Mouse (Mus musculus) heart, adult 9 months (tissue): Measurements from ENCODE around the gene Gm7168.
"Not testable (repeated sequence)": the region's sequence is repeated elsewhere in the genome, so short reads cannot be mapped to it uniquely, and the experiment has no call there.

Experiments used
- DNase-seq, 2 experiments: peaks; one replicate each; pipeline ENCODE4 v3.0.0; 2022; ENCODE audit warnings: low spot score in 2 of 2

Gene Gm7168

DNA sequence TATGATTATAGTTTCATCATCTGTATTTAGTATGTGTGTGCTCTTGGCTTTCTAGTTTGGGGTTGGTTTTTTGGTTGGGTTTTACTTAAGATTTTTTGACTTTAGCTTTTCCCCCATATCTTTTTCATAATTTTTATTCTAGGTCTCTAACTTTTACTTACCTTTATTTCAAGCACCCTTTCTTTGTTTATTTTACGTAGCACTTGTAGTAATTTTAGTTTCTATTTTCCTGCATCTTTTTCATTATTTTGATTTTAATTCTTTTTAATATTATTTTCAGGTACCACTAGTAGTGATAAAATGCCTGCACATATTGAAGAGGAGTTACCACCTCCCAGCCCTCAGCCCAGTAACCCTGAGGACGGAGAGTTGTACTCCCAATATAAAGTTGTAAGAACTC is at the start of gene Gm7168:
Gene Gm7168, plus strand, starts transcription at position 301 of the 400 bp plus-strand sequence.
- DNase-seq, result not testable (repeated sequence)

DNA sequence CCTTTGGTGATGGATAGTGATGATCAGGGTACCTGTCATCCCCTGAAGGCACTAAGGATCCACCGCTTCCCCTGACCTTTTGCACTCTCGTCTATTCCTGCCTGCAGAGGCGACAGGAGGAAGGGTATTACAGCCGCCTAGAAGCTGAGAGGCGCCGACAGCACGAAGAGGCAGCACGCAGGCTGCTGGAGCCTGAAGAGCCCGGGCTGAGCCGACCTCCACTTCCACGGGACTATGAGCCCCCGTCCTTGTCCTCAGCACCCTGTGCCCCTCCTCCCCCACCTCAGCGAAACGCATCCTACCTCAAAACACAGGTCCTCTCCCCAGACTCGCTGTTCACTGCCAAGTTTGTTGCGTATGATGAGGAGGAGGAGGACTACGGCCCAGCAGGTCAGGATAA is 49.3 kb upstream of the Gm7168 start:
- DNase-seq, result no peak

DNA sequence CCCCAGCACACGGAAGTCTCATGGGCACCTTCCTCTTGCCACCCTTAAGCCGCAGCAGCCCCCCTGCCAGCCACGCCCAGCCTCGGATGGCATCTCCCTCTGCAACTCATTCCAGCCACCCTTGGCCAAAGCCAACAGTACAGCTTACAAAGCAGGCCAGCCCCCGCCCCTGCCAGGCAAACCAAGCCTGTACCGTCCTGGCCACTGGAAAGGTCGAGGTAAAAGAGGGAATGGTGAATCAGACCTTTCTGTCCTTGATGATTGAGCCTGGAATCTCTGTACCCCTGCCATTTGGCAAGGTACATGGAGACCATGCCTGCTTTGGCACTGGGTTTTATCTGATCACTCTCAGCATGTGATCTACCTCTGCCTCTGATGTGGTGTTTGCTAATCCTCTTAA is 48.9 kb upstream of the Gm7168 start:
- DNase-seq, result no peak

DNA sequence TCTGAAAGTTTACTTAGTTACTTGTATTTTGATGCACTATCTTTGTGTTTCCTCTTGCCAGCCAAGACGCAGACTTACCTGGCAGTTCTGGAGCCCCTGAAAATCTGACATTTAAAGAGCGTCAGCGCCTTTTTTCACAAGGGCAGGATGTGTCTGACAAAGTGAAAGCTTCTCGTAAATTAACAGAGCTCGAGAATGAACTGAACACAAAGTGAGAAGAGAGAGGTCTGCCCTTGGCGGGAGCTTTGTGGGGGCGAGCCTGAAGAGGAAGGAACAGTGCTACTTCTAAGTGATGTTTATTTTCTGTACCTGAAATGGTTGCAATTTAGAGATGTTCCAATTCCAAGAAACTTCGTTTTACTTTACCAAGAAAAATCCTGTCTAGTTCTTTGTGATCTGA is 44.4 kb upstream of the Gm7168 start:
- no peak for DNase-seq

DNA sequence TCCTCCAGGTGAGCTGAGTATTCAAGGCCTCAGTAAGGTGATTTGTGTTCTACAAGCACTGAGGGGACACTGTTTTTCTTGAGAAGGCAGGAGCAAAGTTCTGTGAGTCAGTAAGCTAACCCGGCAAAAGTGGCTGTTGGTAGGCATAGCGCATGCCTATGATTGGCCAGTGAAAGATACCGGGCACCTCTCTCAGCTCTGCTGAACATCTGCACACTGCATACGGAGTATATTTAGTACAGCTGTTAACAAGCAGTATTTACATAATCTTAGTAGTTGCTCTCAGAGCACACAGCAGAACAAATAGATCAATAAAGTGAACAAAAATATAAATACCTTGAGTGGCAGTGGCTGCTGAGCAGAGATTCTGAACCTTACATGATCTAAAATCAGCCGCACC is 41.1 kb upstream of the Gm7168 start:
- no peak for DNase-seq

DNA sequence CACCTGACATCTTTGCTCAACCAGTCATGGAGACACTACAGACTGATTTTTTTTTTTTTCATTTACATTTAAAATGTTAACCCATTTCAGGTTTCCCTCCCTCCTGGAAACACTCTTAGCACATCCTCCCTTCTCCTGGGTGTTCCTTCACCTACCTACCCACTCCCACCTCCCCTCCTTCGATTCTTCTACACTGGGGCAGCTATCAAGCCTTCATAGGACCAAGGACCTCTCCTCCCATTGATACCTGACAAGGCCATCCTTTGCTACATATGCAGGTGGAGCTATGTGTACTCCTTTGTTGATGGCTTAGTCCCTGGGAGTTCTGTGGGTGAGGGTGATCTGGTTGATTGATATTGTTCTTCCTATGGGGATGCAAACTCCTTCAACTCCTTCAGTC is 40.5 kb upstream of the Gm7168 start:
- no peak for DNase-seq

DNA sequence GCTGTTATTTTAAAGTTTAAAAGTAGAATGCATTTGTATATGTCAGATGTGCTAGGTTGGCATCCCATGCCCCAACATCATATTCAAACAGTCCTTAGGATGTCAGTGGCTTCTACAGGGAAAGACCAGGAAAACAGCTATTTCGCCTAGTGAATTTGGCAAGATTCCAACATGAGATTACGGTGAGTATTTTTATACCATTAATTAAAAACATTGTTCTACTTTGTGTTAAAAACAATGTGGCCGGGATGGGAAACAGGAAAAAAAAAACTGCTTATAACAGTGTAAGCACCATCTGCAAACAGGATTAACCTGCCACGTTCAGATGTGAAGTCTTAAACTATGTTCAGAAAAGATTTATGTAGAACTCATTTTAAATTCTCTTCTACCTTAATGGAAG is 34.2 kb upstream of the Gm7168 start:
- DNase-seq, result peak; percentile 35 to 69

DNA sequence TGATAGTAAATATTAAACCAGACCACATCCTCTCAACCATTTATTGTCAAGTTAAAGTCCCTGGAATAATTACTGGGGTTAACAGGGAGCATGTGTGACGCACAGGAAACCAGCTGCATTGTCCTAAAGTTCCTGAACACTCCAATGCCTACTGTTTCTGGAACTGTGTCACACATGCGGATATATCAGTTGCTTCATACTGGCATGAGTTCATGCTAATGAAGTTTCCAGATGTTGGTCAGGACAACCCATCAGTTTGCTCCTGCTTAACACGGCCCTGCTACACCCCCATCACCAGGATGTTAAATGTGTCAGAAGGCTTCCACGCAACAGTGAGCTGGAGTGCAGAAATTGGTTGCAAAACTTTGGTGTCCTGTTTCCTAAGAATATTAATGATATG is 33.6 kb upstream of the Gm7168 start:
- DNase-seq, result peak; percentile 85 to 95

DNA sequence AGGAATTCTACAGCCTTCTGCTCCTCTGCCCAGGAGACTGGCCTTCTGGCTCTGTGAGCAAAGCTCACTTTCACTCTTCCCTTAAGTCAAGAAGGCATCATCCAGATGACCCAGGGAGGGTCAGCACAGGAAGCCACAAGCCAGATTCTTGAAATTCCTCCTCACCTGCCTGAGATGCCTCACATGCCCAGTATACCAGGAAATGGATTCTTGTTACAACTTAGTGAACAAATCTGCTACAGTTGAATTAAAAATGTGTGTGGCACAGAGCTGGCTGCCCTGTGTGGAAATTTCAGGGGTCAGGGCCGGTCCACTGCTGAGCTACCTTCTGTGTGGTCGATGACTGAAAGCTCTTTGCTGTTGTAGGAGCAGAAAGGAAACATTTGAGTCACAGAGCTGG is 27.4 kb upstream of the Gm7168 start:
- no peak for DNase-seq

DNA sequence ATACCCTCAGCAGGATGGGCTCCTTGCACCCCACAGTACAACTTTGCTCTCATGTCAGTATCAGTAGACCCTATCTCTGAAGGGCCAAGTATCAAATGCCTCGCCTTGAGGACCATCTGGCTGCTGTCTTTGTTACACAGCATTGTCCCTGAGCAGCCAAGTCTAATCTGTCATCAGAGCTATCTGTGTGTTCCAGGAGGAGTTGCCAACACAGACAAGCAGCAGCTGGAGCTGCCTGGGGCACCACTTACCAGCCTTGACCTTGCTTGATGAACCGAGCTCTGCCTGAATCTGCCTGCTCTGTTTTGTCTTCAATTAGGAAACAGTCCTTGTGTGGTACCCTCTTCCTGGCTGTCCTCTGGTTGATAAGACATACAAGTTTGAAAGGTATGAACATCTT is 24.8 kb upstream of the Gm7168 start:
- DNase-seq, result no peak

DNA sequence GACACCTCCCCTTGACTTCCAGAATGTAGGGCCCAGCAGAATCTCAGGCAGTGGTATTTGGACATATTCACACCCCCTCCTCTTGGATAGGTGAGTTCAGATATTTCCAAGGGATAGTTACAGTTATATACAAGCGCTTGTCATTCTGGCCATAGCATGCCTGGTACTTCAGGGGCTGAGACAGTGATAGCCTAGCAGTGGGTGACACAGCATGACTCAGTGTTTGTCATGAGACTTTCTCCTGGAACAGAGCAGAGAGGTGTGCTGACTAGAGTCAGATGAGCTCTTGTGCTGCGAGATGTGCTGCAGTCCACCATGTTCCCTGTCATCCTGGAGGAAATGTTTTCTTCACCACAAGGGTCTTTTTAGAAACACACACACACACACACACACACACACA is 23.6 kb upstream of the Gm7168 start:
- no peak for DNase-seq

DNA sequence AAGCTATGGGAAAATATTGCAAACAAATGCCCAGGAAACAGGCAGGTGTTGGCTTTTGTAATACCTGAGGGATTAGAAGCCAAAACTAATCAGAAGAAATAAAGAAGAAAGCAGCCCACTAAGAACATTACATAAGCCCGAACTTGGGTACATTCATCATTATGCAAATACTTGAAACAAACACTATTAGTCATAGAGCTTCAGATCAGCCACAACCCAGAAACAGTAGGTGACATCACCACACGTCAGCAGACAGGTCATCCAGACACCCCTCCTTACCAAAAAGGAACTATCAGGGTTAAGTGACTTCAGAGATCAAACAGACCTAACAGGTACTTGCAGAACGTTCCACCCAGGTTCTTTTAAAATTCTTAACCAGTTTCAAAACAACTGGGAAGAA is 22.2 kb upstream of the Gm7168 start:
- no peak for DNase-seq

DNA sequence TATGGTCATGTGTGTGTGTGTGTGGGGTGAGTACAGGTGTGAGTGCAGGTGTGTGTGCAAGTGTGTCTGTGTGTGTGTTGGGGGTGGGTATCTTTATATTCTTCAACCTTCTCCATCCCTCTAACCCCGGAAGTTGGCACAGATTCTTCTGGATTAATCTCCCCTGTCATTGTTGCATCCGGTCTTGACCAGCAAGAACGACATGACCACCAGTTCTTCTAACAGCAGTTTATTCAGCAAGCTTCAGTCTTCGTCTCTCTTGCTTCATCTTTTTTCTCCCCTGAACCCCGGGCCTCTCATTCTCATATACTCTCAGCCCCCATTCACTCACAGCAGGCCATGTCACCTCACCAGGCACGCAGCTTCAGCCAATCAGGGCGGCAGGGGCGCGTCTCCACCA is 17.8 kb upstream of the Gm7168 start:
- DNase-seq, result no peak

DNA sequence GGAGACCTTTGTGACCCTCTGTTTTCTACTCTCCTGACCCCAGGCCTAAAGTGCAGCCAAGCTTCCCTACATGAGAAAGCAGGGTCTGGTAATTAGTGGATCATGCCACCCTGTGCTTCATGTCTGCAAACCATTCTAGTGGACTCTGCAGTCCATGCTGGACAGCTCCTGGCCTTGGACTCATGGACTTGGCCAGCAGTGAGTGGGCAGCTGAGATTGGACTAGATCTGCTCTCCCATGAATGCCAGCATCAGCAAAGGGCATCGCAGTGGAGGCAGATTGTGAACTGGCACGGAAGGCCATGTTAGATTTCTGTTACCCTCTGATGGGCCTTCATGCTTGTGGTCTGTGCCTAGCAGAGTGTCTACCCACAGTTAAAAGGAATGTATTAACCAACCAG is 12.8 kb upstream of the Gm7168 start:
- not testable (repeated sequence) for DNase-seq

DNA sequence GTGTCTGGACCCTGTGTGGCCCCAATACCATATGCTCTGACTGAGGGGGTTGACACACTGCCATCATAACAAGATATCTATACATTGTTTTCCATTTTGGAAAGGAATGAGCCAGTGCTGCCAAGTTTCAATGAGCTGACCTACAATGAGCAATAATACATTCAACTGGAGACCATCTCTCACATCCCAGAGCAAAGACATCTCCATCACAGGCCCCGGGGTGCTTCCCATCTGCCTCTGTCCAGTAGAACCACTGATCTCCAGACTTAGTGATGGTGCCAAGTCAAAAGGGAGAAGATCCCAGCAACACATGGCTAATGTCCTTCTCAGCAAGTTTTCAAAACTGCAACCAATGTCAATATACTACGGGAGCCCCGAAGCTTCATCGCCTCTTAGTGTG is 10.4 kb upstream of the Gm7168 start:
- no peak for DNase-seq

DNA sequence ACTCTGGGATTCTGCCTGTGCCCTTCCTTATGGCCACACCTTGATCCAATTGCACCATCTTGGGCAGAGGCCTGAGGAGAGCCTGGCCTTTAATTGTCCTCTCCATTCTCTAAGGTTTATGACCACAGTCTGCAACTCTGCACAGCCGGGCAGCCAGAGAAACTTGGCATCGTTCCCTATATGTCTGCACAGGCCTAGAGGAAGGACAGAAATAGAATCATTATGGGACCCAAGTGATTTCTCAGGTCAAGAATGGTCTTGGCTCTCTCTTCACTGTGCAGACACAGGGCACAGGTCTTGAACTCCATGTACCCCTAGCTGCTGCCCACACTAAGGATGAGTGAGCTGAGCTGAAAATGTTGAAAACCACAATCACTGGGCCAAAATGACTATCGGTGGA is 9.5 kb upstream of the Gm7168 start:
- peak; percentile 54 to 69 for DNase-seq

DNA sequence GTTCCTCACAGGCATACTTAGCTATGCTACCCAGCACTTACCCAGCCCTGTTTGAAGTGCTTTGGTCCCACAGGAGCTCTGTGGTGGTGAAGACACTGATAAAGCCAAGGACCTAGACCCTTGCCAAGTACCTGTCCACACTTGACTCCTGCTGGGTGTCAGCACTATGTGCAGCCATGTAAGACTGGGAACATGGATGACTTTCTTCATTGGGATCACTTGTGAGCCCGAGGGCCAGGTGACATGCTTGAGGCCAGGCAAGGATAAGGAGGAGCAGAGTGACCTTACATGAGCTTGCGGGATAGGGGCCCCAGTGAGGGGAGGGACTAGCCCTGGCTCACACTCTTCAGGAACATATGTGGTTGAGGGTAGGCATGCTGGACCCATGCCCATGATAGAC is 8.9 kb upstream of the Gm7168 start:
- DNase-seq, result peak in 1 of 2 experiments; percentile 26

DNA sequence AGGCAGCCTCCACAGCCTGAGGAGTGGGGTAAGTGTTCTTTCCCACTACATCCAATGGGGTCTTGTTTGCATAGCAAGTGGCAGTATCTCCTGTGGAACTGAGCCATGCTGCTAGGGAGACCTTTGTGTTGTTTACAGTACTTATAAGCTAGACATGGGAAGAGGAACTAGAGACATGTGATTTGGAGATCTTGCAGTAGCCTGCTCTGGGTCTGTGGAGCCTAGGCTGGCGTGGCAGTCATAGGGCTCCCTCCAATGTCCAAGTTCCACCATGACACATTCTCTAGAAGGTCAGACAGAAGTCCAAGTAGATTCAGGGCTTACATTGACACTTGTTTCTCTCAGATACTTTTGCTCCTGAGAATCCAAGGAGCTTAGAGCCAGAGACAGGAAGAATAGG is 7.7 kb upstream of the Gm7168 start:
- peak; percentile 38 for DNase-seq

DNA sequence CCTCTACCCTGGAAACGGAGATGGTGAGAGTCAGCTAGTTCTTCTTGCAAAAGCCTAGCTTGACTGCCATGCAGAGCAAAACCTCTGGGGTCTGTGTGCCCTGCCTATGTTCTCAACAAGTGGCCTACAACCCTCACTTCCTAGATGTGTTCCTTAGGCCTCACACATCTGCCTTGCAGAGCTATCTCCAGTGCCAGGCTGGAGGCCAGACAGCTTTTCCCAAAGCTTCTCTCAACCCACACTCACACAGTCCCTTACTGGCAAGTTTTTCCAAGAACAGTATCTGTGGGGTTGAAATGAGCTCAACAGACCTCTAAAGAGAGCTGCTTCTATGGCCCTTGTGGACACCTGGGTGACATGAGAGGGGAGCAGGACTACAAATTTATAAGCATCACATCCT is 3.4 kb downstream of the Gm7168 start:
- DNase-seq, result not testable (repeated sequence)

DNA sequence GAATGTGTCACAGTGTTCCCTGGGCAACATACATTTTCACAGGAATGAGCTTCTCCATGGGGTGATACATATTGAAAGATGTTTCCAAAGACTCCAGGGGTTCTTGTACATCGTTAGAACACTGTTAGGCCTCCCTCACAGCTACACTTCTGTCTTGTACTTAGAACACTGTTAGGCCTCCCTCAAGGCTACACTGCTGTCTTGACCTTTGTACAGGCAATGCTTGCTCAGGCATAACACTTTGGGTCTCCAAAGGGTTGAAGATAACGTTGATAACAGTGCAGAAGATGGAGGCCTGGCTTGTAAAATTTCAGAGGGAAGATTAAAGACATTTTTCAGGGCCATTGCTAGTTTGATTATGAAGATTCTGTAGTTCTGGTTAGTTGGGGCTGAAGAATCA is 10.0 kb downstream of the Gm7168 start:
- DNase-seq, result not testable (repeated sequence)

DNA sequence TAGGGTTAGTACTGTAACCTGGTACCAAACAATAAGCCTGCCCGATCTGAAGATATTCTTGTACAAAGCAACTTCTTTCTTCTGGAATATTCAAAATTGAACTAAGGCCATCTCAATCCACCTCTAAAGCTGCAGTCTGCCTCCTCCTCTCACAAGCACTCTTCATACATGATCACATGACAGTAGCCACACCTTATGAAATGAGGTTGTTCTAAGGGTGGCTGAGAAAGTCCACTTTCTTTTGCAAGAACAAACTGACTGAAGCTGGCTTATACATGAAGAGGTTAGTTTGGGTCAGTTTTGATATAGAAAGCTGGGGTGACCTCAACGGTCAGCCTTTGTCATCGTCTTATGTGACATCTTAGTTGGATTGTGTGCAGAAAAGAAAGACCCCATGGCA is 14.1 kb downstream of the Gm7168 start:
- not testable (repeated sequence) for DNase-seq

DNA sequence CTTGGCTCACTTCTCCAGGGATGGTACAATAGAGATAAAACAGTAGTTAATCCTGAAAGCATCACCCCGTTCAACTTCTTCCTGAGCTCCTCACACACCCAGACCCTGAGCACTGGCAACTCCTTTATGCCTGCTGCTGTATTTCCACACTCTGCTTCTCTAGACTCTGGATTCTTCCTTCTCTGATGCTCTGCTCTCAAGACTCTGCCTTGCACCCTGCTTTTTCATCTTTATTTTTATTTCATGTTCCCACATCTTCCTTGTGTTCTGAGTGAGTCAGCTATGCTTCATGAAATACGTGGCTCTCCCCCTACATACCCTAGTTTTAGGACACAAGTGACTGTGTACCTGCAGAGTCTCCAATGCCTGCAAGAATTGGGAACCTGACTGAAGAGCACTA is 16.9 kb downstream of the Gm7168 start:
- not testable (repeated sequence) for DNase-seq

DNA sequence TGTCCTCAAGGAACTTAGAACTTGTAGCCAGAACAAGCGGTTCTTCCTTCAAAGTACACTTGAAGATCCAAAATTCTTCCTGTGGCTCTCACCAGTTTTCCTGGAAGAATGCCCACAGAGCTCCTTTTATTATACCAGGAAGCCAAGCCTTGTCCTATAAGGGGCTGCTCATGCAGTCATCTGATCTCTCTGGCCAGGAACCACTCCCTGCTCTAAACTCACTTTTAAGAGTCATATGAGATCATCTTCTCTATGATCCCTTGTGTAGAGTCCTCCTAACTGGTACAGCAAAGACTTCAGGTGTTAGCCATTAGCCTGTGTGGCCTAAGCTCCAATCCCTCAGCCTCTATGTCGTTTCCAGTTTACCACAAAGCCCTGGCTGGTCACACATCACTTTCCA is 21.7 kb downstream of the Gm7168 start:
- not testable (repeated sequence) for DNase-seq

DNA sequence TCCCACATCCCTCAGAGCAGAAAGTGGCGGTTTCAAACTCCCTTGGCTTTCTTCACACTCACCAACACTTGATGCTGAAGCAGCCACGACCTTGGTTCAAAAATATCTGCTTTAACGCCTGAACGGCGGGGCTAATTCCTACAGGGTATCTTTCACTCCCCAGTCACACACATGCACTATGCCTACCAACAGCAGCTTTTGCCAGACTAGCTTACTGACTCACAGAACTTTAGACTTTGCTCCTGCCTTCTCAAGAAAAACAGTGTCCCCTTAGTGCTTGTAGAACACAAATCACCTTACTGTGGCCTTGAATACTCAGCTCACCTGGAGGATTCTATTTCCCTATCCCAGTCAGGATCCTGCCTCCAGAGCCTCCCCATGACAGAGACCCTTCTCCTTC is 22.6 kb downstream of the Gm7168 start:
- DNase-seq, result not testable (repeated sequence)

DNA sequence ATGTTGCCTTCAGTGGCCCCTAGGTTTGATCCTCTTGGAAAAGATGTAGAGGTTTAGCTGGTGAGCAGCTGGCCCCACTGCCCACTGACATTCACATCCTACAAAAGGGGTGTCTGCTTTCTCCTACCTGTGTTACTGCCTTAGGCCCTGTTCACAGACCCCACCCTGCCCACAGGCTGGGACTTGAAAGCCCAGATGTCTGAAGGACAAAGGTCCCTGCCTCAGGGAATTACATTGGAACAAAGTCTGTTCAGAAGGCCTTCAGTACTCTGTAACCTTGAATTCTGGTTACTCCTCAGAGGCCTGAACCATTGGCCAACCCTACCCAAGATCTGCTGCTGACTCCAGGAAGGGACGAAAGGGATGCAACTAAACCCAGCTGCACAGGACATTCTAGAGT is 39.5 kb downstream of the Gm7168 start:
- no peak for DNase-seq
